Mouse (Mus musculus) spleen, adult 2 months (tissue): ENCODE results near the gene Jmjd1c. TPM values are rescaled to one million over a fixed set of nuclear protein-coding genes. Genes with fewer than 3 reads are reported as not detected.

Source experiments
- DNase-seq, 2 experiments: peaks; one replicate each; pipeline versions ENCODE4 v3.0.0 to v3.0.0-alpha.2; 2012 to 2021; ENCODE audit warnings: low spot score in 2 of 2, low read depth in 1 of 2
- H3K27ac ChIP-seq: fragments of 200-500 bp; 2 replicates; pipeline ENCODE4 v1.5.1; 2012; ENCODE audit warnings: low read length, inconsistent platforms; ENCODE audit not compliant: insufficient read depth
- H3K27me3 ChIP-seq: fragments of 200-500 bp; 2 replicates; pipeline ENCODE4 v1.6.1; 2012; ENCODE audit warnings: mild to moderate bottlenecking, moderate library complexity, low read length, inconsistent platforms; ENCODE audit not compliant: control insufficient read depth, insufficient read depth
- H3K36me3 ChIP-seq: fragments of 200-500 bp; 2 replicates; pipeline ENCODE4 v1.6.1; 2012; ENCODE audit warnings: mild to moderate bottlenecking, low read length, inconsistent platforms; ENCODE audit not compliant: control insufficient read depth, insufficient read depth
- H3K4me1 ChIP-seq: fragments of 200-500 bp; 2 replicates; pipeline ENCODE4 v1.6.1; 2011; ENCODE audit warnings: inconsistent platforms; ENCODE audit not compliant: control insufficient read depth, insufficient read depth, insufficient read length
- H3K4me3 ChIP-seq: fragments of 200-500 bp; 2 replicates; pipeline ENCODE4 v1.5.1; 2011; ENCODE audit warnings: mild to moderate bottlenecking, inconsistent platforms; ENCODE audit not compliant: insufficient read depth, insufficient read length; ENCODE audit errors: extremely low read depth
- CTCF ChIP-seq: fragments of 200-500 bp; IDR thresholded peaks from 2 replicates; pipeline ENCODE4 v1.5.1; 2011; ENCODE audit warnings: mild to moderate bottlenecking, inconsistent platforms; ENCODE audit not compliant: insufficient read depth, insufficient read length, insufficient replicate concordance; ENCODE audit errors: extremely low read depth
- POLR2A ChIP-seq: fragments of 200-500 bp; IDR thresholded peaks from 2 replicates; pipeline ENCODE4 v1.6.1; 2011; ENCODE audit warnings: low read depth, low read length, inconsistent platforms
- WGBS: fragments of 180-500 bp; shearing (Covaris S2); methylation state at CpG from one replicate; pipeline ENCODE4 v1.1.7; 2018; 5-methylcytosine and 5-hydroxymethylcytosine counted together
- polyA plus RNA-seq: library from polyadenylated mRNA; depleted of rRNA; stranded (reverse); fragments of >200 nt; gene quantifications from 2 replicates; pipeline ENCODE4 v1.2.3, GENCODE M21; 2012

Jmjd1c gene
- polyA plus RNA-seq, 1 experiment: 14.4 TPM

DNA sequence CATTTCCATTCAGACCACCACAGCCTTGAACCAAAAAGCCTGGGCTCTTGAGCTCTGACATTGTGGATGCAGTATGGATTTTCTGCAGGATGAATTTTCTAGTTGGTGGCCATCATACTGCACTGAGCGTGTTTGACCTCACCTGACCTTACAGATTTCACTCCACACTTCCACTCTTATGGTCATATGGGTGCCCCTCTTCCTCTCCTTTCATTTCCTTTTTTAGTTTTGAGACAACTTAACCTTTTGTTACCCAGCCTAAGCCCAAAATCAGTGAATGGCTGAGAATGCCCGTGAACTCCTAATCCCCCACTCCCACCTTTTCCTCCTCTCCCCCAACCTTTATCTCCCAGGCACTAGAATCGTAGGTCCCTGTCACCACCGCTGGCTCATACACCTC lies 194.7 kb downstream of the Jmjd1c start:
- no peak for DNase-seq
- Histone ChIP-seq H3K4me3 (no peak overlapping the region), H3K4me1 (peaks cover 5% of the 10 kb centered on the region; the same call in 1 of the 2 replicates), H3K27me3 (no peaks in the 10 kb centered on the region), H3K36me3 (no peaks in the 10 kb centered on the region), H3K27ac (no peak overlapping the region)
- 57% methylated on average over 4 of the region's 4 CpGs for WGBS
- TF ChIP-seq POLR2A: no peak
- TF ChIP-seq CTCF: no peak

DNA sequence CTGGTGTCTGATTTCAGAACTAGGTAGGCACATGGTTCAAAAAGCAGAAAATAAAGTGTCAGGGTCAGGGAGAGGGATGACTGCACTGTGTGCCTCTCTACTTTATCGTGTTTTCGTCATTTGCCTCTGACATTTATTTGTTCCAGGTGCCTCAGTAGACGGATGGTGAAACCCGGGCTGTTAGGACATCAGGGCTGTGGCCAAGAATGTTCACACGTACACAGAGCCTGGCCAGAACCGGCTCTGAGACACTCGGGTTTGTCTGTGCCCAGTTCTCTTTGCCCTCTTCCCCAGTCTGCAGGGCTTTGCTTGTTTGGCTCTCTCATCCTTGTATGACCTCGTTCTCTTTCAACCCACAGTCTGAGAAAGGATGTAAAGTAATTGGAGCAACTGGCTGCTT lies 195.2 kb downstream of the Jmjd1c start:
- Histone ChIP-seq H3K4me1 (peaks cover 5% of the 10 kb centered on the region; the same call in 1 of the 2 replicates), H3K4me3 (no peak overlapping the region), H3K36me3 (no peaks in the 10 kb centered on the region), H3K27ac (no peak overlapping the region), H3K27me3 (no peaks in the 10 kb centered on the region)
- 62% methylated on average over 8 of the region's 8 CpGs for WGBS
- TF ChIP-seq POLR2A: no peak
- TF ChIP-seq CTCF: no peak
- DNase-seq: no peak

DNA sequence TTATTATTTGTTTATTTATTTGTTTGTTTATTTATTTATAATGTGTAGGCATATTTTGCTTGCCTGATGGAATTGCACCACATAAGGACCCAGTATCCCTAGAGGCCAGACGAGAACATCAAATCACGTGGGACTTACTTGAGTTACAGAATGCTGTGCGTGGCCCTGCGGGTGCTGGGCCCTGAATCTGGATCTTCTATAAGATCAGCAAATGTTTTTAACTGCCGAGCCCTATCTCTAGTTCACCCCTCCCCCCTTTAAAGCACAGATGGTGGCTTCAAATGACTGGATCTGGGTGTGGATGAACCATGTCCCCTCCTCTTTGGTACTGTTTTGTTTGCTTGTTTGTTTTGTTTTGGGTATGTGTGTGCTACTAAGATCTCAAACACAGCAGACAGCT lies 199.4 kb downstream of the Jmjd1c start:
- Histone ChIP-seq H3K27ac (no peak overlapping the region), H3K27me3 (no peaks in the 10 kb centered on the region), H3K4me3 (no peak overlapping the region), H3K36me3 (no peaks in the 10 kb centered on the region), H3K4me1 (peaks cover 5% of the 10 kb centered on the region; the same call in 1 of the 2 replicates)
- DNase-seq: no peak
- WGBS: 79% methylated on average over 5 of the region's 5 CpGs
- no peak for TF ChIP-seq POLR2A
- no peak for TF ChIP-seq CTCF

DNA sequence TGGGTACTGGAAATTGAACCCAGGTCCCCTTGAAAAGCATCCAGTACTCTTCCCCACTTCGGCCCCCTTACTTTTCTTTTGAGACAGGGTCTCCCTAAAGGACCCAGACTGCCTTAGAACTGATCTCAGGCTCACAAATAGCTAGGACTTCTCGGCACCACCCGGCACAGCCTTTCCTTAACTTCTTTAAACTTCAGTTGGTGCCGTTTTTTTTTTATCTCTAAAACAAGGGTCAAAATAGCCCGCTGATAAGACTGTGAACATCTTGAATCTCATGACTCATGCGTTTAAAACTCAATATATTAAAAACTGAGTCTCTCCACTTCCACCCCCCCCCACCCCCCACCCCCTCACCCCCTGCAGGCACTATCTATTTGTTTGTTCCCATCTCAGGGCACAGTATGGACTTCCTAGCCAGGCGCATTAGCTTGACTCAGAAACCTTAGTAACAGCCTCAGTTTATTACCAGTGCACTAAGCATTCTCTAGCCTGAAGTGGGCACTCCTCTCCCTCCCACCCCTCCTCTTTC lies 200.1 kb downstream of the Jmjd1c start:
- 75% methylated on average over 7 of the region's 7 CpGs for WGBS
- H3K36me3 ChIP-seq: no peaks in the 10 kb centered on the region
- TF ChIP-seq CTCF: no peak
- TF ChIP-seq POLR2A: no peak
- H3K4me1 ChIP-seq: no peaks in the 10 kb centered on the region; the same call in 1 of the 2 replicates
- DNase-seq: no peak
- no peaks in the 10 kb centered on the region for H3K27me3 ChIP-seq
- no peak overlapping the region for H3K4me3 ChIP-seq
- H3K27ac ChIP-seq: no peak overlapping the region

DNA sequence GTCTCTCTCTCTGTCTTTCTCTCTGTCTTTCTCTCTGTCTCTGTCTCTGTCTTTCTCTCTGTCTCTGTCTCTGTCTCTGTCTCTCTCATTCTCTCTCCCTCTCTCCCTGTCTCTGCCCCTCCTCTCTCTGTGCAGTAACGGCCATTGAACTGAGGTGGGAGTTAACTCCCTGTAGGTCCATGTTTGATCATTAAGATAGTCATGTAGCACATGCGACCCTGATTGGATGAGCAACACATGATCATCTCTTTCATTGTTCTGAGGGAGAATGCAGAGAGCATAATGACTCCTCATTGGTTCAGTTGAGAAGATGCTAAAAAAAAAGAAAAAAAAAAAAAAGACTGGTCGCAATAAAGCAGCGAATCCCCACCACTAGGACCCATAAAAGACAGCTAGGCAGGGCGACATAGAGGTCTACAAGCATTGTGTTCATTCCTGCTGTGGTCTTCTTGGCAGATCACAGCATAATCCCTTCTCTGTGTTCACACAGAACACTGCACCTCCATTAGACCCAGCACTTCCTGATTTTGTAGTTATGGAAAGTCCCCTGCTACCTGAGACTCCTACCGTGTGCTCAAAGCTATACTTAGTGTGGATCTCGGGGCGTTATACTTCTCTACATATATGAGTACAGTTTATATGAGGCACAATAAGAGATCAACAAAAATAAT lies 200.7 kb downstream of the Jmjd1c start:
- H3K27me3 ChIP-seq: no peaks in the 10 kb centered on the region
- H3K4me1 ChIP-seq: no peaks in the 10 kb centered on the region; the same call in 1 of the 2 replicates
- no peaks in the 10 kb centered on the region for H3K36me3 ChIP-seq
- no peak for DNase-seq
- no peak overlapping the region for H3K4me3 ChIP-seq
- TF ChIP-seq CTCF: no peak
- no peak for TF ChIP-seq POLR2A
- no peak overlapping the region for H3K27ac ChIP-seq
- WGBS: 52% methylated on average over 8 of the region's 8 CpGs

DNA sequence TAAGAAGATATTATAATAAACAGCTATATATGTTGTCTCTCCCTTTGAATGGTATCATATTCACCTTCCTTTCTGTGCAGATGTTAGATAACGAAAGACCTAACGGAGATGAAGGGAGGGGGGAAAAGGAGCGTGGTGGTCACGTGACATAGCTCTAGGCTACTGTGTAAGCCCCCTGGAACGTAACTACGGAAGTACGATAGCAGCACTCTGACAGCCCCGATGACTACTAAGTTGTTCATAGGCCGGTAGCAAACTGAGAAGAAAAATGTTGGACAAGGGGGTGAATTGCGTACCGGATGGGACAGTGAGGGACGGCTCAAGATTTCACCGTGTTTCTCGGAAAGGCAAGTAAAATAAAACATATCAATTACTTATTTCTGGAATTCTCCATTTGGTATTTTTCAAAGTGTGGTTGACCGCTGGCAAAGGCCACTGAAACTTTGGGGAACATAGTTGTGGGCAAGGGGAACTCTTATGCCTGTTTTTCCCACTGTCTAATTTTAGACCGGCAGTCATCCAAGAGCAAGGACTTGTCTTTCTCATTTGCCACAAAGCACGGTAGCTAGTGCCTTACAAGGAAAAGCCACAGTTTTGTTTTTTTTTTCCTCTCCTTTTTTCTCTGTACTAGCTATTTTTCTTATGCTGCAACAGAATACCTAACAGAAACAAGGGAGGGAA lies 201.4 kb downstream of the Jmjd1c start:
- H3K36me3 ChIP-seq: no peaks in the 10 kb centered on the region
- TF ChIP-seq CTCF (no peak), POLR2A (no peak)
- no peak overlapping the region for H3K4me3 ChIP-seq
- WGBS: 82% methylated on average over 17 of the region's 17 CpGs
- 0 out of 2 replicates have a peak overlapping the region, but pooled peaks have one; percentile 19 for H3K27ac ChIP-seq
- no peak for DNase-seq
- no peaks in the 10 kb centered on the region; the same call in 1 of the 2 replicates for H3K4me1 ChIP-seq
- H3K27me3 ChIP-seq: no peaks in the 10 kb centered on the region

DNA sequence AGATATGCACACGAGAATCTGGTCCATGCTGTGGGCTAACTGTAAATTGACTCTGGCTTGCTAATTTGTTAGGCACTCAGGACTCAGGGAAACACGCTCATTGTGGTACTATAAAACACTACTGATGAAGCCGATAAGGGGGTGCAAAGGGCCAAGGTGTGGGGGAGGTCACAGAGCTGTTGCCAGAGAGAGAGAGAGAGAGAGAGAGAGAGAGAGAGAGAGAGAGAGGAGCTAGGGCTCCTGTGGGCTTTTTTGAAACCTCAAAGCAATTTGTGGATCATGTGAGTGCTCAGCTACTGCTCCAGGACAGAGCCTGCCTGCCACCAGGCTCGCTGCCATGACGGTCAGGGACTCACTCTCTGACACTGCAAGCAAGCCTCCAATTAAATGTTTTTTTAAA lies 202.9 kb downstream of the Jmjd1c start:
- no peak for DNase-seq
- no peak for TF ChIP-seq CTCF
- TF ChIP-seq POLR2A: no peak
- Histone ChIP-seq H3K36me3 (no peaks in the 10 kb centered on the region), H3K4me3 (no peak overlapping the region), H3K4me1 (no peaks in the 10 kb centered on the region; the same call in 1 of the 2 replicates), H3K27me3 (no peaks in the 10 kb centered on the region), H3K27ac (no peak overlapping the region)
- WGBS: 68% methylated on average over 5 of the region's 5 CpGs
